Mouse (Mus musculus): ENCODE measurements around the gene Syn3. TPM values are rescaled to one million over a fixed set of nuclear protein-coding genes. Genes with fewer than 3 reads are reported as not detected.

The Syn3 gene
- polyA plus RNA-seq, 1 experiment from 2014 or later, result 7.4 TPM

DNA sequence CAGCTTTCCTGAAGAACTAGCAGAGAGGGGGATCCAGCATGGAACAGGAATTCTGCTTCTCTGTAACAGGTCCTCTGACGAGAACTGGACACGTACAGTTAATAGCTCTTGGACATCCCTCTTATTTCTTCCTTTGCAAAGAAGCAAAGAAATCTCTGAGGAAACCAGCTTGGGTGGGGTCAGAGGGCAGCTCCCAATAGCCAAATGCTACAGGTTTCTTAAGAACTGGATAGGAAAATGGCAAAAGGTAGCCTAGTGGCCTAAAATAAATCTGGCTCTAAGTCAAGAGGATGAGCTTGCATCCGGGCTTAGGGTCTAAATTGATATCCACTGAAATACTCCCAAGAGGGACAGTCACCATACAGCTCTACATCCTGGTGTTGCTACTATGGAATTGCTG lies 225.9 kb downstream of the Syn3 start:
- H3K4me1 ChIP-seq (ENCODE audit: insufficient read depth, low read length), result peaks cover 12% of the 10 kb centered on the region; the same call in 1 of the 2 replicates
- no peak overlapping the region for H3K4me2 ChIP-seq (replicated peaks; ENCODE audit: low read depth, low read length)
- no peaks in the 10 kb centered on the region for H3K9me3 ChIP-seq (ENCODE audit: low read length)
- ATAC-seq (ENCODE audit: low FRiP score, low TSS enrichment), result peak; percentile 49; the same call in 1 of the 2 replicates
- H3K9ac ChIP-seq (replicated peaks; ENCODE audit: low read length), result no peak overlapping the region
- no peaks in the 10 kb centered on the region for H3K27me3 ChIP-seq (ENCODE audit: insufficient read depth, low read length)
- H3K4me3 ChIP-seq (ENCODE audit: low read length), result no peak overlapping the region
- 74% methylated on average over 3 of the region's 3 CpGs for WGBS
- H3K27ac ChIP-seq (ENCODE audit: low read length), result peak overlapping the region; percentile 55
- H3K36me3 ChIP-seq (ENCODE audit: insufficient read depth, low read length), result no peaks in the 10 kb centered on the region

DNA sequence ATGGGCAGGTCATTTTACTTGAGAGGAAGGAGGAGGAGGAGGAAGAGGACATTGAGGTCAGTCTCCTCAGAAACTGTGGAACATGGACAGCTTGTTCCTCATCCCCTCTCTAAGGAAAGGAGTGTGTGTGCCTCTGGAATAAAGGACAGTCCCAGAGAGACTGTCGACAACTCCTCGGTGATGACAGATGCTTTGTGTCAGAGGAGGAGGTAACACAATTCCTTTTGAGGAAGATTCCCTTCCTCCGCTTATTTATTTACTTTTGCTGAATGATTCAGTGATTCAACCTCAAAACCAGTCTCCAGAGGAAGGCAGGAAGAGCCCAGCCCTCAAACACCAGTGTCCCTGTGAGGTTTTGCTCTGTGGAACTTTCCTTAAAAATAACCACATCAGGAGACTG lies 228.4 kb downstream of the Syn3 start:
- H3K9ac ChIP-seq (replicated peaks; ENCODE audit: low read length), result no peak overlapping the region
- H3K4me1 ChIP-seq (ENCODE audit: insufficient read depth, low read length), result peaks cover 12% of the 10 kb centered on the region; the same call in 1 of the 2 replicates
- peak overlapping the region; percentile 35; the same call in 1 of the 2 replicates for H3K27ac ChIP-seq (ENCODE audit: low read length)
- peak; percentile 64; the same call in 1 of the 2 replicates for ATAC-seq (ENCODE audit: low FRiP score, low TSS enrichment)
- no peaks in the 10 kb centered on the region for H3K9me3 ChIP-seq (ENCODE audit: low read length)
- WGBS, result 23% methylated on average over 3 of the region's 3 CpGs
- H3K27me3 ChIP-seq (ENCODE audit: insufficient read depth, low read length), result no peaks in the 10 kb centered on the region
- H3K4me2 ChIP-seq (replicated peaks; ENCODE audit: low read depth, low read length), result no peak overlapping the region
- H3K4me3 ChIP-seq (ENCODE audit: low read length), result no peak overlapping the region
- no peaks in the 10 kb centered on the region for H3K36me3 ChIP-seq (ENCODE audit: insufficient read depth, low read length)

DNA sequence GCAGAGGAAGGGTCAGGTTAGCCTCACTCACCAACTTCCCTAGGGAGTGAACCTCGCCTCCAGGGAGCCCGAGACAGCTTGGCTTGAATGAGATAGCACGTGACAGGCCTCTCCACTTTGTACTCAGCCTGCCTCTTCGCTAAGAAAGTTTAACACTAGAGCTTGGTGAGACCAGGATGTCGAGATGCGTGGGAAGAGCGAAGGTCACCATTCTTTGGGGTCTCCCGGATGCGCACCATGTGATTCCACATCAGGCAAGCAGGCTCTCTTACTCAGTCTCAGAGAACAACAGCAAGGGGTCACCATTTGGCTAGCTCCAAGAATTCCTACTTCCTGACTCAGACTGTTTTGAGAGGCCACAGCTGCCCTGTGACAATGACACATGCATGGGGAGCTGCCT lies 234.1 kb downstream of the Syn3 start:
- Histone ChIP-seq H3K27me3 (ENCODE audit: insufficient read depth, low read length) (no peaks in the 10 kb centered on the region), H3K4me3 (ENCODE audit: low read length) (no peak overlapping the region), H3K4me1 (ENCODE audit: insufficient read depth, low read length) (no peaks in the 10 kb centered on the region), H3K4me2 (replicated peaks; ENCODE audit: low read depth, low read length) (no peak overlapping the region), H3K9ac (replicated peaks; ENCODE audit: low read length) (no peak overlapping the region), H3K9me3 (ENCODE audit: low read length) (peaks cover 3% of the 10 kb centered on the region; the same call in 1 of the 2 replicates), H3K36me3 (ENCODE audit: insufficient read depth, low read length) (no peaks in the 10 kb centered on the region), H3K27ac (ENCODE audit: low read length) (peak overlapping the region; percentile 2; the same call in 1 of the 2 replicates)
- WGBS, result 59% methylated on average over 9 of the region's 9 CpGs
- peak; percentile 84 for ATAC-seq (ENCODE audit: low FRiP score, low TSS enrichment)

DNA sequence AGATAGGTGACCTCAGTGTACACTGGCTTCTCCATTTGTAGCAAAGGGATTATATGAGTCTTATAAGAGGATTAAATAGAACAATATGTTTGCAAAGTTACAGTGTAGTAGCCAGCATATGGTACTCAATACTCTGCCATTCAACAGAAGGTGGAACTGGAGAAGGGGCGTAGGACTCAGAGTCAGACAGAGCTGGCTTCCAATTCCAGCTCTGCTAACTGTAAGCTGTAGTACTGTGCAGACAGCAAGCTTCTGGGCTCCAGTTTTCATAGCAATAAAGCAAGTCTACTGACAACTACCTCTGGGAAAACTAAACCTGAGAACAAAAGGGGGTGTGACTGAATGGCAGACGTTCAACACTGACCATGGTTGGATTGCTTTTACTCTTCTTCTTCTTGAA lies 237.0 kb downstream of the Syn3 start:
- Histone ChIP-seq H3K9ac (replicated peaks; ENCODE audit: low read length) (no peak overlapping the region), H3K4me2 (replicated peaks; ENCODE audit: low read depth, low read length) (no peak overlapping the region), H3K4me1 (ENCODE audit: insufficient read depth, low read length) (no peaks in the 10 kb centered on the region), H3K36me3 (ENCODE audit: insufficient read depth, low read length) (no peaks in the 10 kb centered on the region), H3K27me3 (ENCODE audit: insufficient read depth, low read length) (no peaks in the 10 kb centered on the region), H3K4me3 (ENCODE audit: low read length) (no peak overlapping the region), H3K27ac (ENCODE audit: low read length) (no peak overlapping the region), H3K9me3 (ENCODE audit: low read length) (peaks cover 3% of the 10 kb centered on the region; the same call in 1 of the 2 replicates)
- no peak for ATAC-seq (ENCODE audit: low FRiP score, low TSS enrichment)
- WGBS, result 64% methylated on average over 2 of the region's 2 CpGs

DNA sequence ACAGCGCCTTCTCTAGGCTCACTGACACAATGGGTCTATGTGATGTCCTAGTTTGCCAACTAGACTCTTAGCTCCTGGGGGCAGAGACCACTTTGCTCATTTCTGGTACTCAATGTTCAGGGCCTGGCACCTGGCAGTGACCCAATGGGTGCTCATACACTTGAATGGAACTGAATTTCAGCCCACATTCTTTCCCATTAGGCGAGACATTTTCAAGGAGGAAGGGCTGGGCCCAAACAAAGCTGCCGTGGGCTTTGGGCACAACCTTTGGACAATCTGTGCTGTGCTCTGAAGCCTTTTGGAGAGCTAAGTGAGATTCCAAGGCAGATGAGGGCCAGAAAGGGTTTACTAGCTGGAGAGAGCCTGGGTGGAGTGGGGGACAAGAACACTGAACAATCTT lies 239.7 kb downstream of the Syn3 start:
- Histone ChIP-seq H3K4me3 (ENCODE audit: low read length) (no peak overlapping the region), H3K27me3 (ENCODE audit: insufficient read depth, low read length) (no peaks in the 10 kb centered on the region), H3K36me3 (ENCODE audit: insufficient read depth, low read length) (no peaks in the 10 kb centered on the region), H3K9me3 (ENCODE audit: low read length) (peaks cover 3% of the 10 kb centered on the region; the same call in 1 of the 2 replicates), H3K4me2 (replicated peaks; ENCODE audit: low read depth, low read length) (no peak overlapping the region), H3K27ac (ENCODE audit: low read length) (no peak overlapping the region), H3K9ac (replicated peaks; ENCODE audit: low read length) (no peak overlapping the region), H3K4me1 (ENCODE audit: insufficient read depth, low read length) (no peaks in the 10 kb centered on the region)
- WGBS, result 88% methylated on average over 3 of the region's 3 CpGs
- ATAC-seq (ENCODE audit: low FRiP score, low TSS enrichment), result no peak

DNA sequence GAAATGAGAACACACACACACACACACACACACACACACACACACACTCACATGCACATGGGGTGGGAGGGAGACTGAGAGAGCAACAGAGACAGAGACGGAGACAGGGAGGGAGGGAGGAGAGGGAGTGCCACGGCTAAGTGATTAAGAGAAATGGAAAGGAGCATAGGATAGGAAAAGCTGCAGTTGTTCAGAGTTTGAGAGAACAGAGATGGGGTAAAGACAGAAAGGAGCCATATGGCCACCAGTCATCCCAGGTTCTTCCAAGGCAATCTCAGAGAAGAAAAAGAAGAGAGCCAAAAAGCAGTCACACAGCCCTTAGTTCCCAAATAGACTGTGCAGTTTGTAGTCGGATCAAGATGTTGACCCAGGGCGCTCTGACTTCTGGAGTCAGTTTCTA lies 240.7 kb downstream of the Syn3 start:
- Histone ChIP-seq H3K4me1 (ENCODE audit: insufficient read depth, low read length) (no peaks in the 10 kb centered on the region), H3K27me3 (ENCODE audit: insufficient read depth, low read length) (no peaks in the 10 kb centered on the region), H3K4me3 (ENCODE audit: low read length) (no peak overlapping the region), H3K9me3 (ENCODE audit: low read length) (peaks cover 3% of the 10 kb centered on the region; the same call in 1 of the 2 replicates), H3K4me2 (replicated peaks; ENCODE audit: low read depth, low read length) (no peak overlapping the region), H3K36me3 (ENCODE audit: insufficient read depth, low read length) (no peaks in the 10 kb centered on the region), H3K9ac (replicated peaks; ENCODE audit: low read length) (no peak overlapping the region), H3K27ac (ENCODE audit: low read length) (no peak overlapping the region)
- 58% methylated on average over 4 of the region's 4 CpGs for WGBS
- ATAC-seq (ENCODE audit: low FRiP score, low TSS enrichment), result no peak

DNA sequence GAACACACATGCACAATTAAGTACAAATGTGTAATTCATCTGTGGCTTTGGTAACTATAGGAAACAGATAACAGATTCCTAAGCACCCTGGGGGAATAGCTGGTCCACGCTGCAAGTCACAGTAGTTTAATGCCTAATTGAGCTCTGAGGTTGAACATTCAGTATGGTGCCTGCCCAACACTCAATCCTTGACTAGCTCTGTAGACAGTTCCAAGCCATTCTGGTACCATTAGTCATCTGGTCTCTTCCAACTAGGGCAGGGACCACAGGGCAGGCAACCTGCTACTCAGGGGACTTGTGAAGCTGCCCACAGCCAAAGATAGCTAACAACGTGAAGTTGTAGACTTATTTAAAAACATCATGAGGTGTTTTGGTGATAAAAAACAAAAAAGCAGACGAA lies 241.7 kb downstream of the Syn3 start:
- H3K9me3 ChIP-seq (ENCODE audit: low read length), result peaks cover 3% of the 10 kb centered on the region; the same call in 1 of the 2 replicates
- no peak for ATAC-seq (ENCODE audit: low FRiP score, low TSS enrichment)
- WGBS, result 74% methylated on average over 3 of the region's 3 CpGs
- no peaks in the 10 kb centered on the region for H3K4me1 ChIP-seq (ENCODE audit: insufficient read depth, low read length)
- no peaks in the 10 kb centered on the region for H3K27me3 ChIP-seq (ENCODE audit: insufficient read depth, low read length)
- H3K9ac ChIP-seq (replicated peaks; ENCODE audit: low read length), result no peak overlapping the region
- no peak overlapping the region for H3K27ac ChIP-seq (ENCODE audit: low read length)
- no peaks in the 10 kb centered on the region for H3K36me3 ChIP-seq (ENCODE audit: insufficient read depth, low read length)
- H3K4me3 ChIP-seq (ENCODE audit: low read length), result no peak overlapping the region
- H3K4me2 ChIP-seq (replicated peaks; ENCODE audit: low read depth, low read length), result no peak overlapping the region

DNA sequence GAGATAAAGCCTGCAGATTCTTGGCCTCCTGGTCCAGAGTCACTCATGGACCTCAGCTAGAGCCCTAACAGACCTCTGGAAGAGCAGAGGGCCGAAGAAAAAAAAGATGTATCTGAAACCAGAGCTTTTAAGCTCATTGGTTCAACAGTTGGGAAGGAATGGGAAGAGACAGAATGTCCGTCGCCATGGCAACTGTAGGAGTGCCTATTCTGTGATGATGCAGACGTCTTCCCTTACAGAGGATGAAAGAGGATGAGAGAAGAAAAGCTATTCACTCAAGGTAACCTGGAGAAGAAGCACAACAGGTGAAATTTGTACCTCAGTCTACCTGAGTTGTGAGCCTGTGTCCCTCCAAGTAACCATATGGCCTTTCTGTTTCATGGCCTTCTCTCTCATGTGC lies 242.5 kb downstream of the Syn3 start:
- Histone ChIP-seq H3K4me2 (replicated peaks; ENCODE audit: low read depth, low read length) (no peak overlapping the region), H3K36me3 (ENCODE audit: insufficient read depth, low read length) (no peaks in the 10 kb centered on the region), H3K27ac (ENCODE audit: low read length) (no peak overlapping the region), H3K4me3 (ENCODE audit: low read length) (no peak overlapping the region), H3K9me3 (ENCODE audit: low read length) (peaks cover 3% of the 10 kb centered on the region; the same call in 1 of the 2 replicates), H3K4me1 (ENCODE audit: insufficient read depth, low read length) (no peaks in the 10 kb centered on the region), H3K27me3 (ENCODE audit: insufficient read depth, low read length) (no peaks in the 10 kb centered on the region), H3K9ac (replicated peaks; ENCODE audit: low read length) (no peak overlapping the region)
- ATAC-seq (ENCODE audit: low FRiP score, low TSS enrichment), result no peak
- WGBS, result 60% methylated on average over 4 of the region's 4 CpGs

DNA sequence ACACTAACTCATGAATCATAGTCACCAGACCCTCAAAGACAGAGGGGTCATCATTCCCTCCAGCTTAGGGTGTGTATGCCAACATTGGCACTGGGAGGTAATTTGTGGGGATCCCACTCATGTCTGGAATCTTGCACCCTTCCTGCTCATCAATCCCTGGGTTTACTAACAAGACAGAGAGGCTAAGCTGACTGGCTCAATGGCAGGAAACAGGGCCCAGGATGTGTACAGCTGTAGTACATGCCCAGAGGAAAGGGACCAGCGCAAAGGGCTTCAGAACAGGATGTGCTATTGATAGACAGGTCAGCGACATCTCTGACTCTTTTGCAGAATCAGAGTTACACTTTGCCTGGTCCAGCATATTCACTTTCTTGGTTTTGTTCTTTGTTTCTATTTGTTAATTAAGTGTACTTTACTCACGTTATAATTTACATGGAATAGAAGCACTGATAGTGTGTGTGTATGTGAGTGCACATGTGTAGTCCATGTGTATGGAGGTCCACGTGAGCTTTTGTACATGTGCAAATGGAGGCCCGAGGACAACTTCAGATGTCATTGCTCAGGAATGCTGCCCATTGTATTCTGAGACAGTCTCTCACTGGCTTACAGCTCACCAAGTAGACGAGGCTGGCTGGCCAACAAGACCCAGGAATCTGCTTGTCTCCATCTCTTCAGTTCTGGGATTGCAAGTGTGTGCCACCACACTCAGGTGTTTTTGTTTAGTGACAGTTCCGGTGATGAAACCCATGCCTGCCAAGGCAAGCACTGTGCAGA lies 248.4 kb downstream of the Syn3 start:
- no peak for ATAC-seq (ENCODE audit: low FRiP score, low TSS enrichment)

DNA sequence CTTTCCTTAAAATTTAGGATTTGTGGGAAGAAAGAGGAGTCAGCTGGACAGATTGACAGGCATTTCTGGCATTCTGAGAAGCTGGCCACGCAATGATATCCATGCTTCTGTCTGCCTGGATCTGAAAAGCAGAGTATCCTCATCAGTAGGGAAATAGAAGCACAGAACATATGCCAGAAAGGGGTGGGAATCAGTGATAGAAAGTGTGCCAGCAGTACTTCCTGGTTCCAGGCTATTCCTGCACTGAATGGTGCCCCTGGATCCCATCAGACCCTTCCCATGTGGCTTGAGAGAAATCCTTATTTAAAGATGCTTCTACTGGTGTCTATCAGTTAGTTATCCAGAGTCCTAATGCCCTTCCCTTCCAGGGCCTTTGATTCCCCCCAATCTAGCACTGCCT lies 249.4 kb downstream of the Syn3 start:
- no peak for ATAC-seq (ENCODE audit: low FRiP score, low TSS enrichment)
- no peaks in the 10 kb centered on the region for H3K36me3 ChIP-seq (ENCODE audit: insufficient read depth, low read length)
- no peaks in the 10 kb centered on the region for H3K27me3 ChIP-seq (ENCODE audit: insufficient read depth, low read length)
- 79% methylated on average over 1 of the region's 1 CpGs for WGBS
- no peak overlapping the region for H3K4me3 ChIP-seq (ENCODE audit: low read length)
- no peaks in the 10 kb centered on the region for H3K4me1 ChIP-seq (ENCODE audit: insufficient read depth, low read length)
- no peak overlapping the region for H3K9ac ChIP-seq (replicated peaks; ENCODE audit: low read length)
- no peak overlapping the region for H3K4me2 ChIP-seq (replicated peaks; ENCODE audit: low read depth, low read length)
- H3K9me3 ChIP-seq (ENCODE audit: low read length), result no peaks in the 10 kb centered on the region
- H3K27ac ChIP-seq (ENCODE audit: low read length), result no peak overlapping the region

More for the DNA sequence above, 248.4 kb downstream of the Syn3 start:
- 74% methylated on average over 7 of the region's 7 CpGs for WGBS
- Histone ChIP-seq H3K36me3 (ENCODE audit: insufficient read depth, low read length) (no peaks in the 10 kb centered on the region), H3K27me3 (ENCODE audit: insufficient read depth, low read length) (no peaks in the 10 kb centered on the region), H3K4me3 (ENCODE audit: low read length) (no peak overlapping the region), H3K4me2 (replicated peaks; ENCODE audit: low read depth, low read length) (no peak overlapping the region), H3K9me3 (ENCODE audit: low read length) (no peaks in the 10 kb centered on the region), H3K9ac (replicated peaks; ENCODE audit: low read length) (no peak overlapping the region), H3K27ac (ENCODE audit: low read length) (no peak overlapping the region), H3K4me1 (ENCODE audit: insufficient read depth, low read length) (no peaks in the 10 kb centered on the region)
